ENCODE assay signal across 8 mouse cellular contexts in genomic region chr7:143180761-143181160, GRCm38 (mm10).
DNase-seq lines count a peak whose midpoint lies in the region; ATAC-seq and TF ChIP-seq lines count a peak whose summit lies in the region.

No protein-coding gene starts in this region.

- no peaks in the 10 kb centered on the region for H3K36me3 ChIP-seq in forebrain, postnatal 0 days (ENCODE audit: insufficient read depth)
- no peaks in the 10 kb centered on the region for H3K36me3 ChIP-seq in forebrain, embryonic 10.5 days (replicated peaks)
- H3K36me3 ChIP-seq in MEL (ENCODE audit: control insufficient read depth in 1 of 2, insufficient read depth in 2 of 2, low read length in 2 of 2) = peaks cover 0 to 9% of the 10 kb centered on the region in 2 experiments; a peak in 2 of 4 replicates
- H3K36me3 ChIP-seq in liver, embryonic 12.5 days = no peaks in the 10 kb centered on the region

- H3K9me3 ChIP-seq in forebrain, postnatal 0 days (ENCODE audit: low read length) = no peaks in the 10 kb centered on the region
- no peaks in the 10 kb centered on the region for H3K9me3 ChIP-seq in forebrain, embryonic 10.5 days
- no peaks in the 10 kb centered on the region for H3K9me3 ChIP-seq in MEL (replicated peaks; ENCODE audit: insufficient read depth, low read length)
- no peaks in the 10 kb centered on the region for H3K9me3 ChIP-seq in liver, embryonic 12.5 days (replicated peaks)

- ATAC-seq in forebrain, postnatal 0 days = 0 out of 2 replicates have a peak, but pooled peaks have one; percentile 42
- ATAC-seq in hematopoietic stem cell, adult 5-6 weeks (replicated peaks in 1 of 2; ENCODE audit: insufficient read depth in 1 of 2, low FRiP score in 2 of 2, low TSS enrichment in 1 of 2, low read depth in 1 of 2, poor library complexity in 2 of 2, severe bottlenecking in 2 of 2) = peak; percentile 98
- 0 out of 2 replicates have a peak, but pooled peaks have one; percentile 23 for ATAC-seq in liver, embryonic 12.5 days
- ATAC-seq in erythroblast, adult 5-6 weeks (replicated peaks; ENCODE audit: low FRiP score, poor library complexity, severe bottlenecking) = no peak

- 0 out of 2 replicates have a peak, but pooled peaks cover 4% of the 10 kb centered on the region for H3K4me1 ChIP-seq in forebrain, postnatal 0 days (ENCODE audit: insufficient read depth)
- peaks cover 16% of the 10 kb centered on the region for H3K4me1 ChIP-seq in forebrain, embryonic 10.5 days
- peaks cover 5 to 12% of the 10 kb centered on the region in 2 experiments for H3K4me1 ChIP-seq in MEL (ENCODE audit: control insufficient read depth in 1 of 2, insufficient read depth in 2 of 2, low read length in 2 of 2)
- H3K4me1 ChIP-seq in liver, embryonic 12.5 days = 0 out of 2 replicates have a peak, but pooled peaks cover 6% of the 10 kb centered on the region

- no peak overlapping the region for H3K4me2 ChIP-seq in forebrain, postnatal 0 days (ENCODE audit: low read depth)
- H3K4me2 ChIP-seq in liver, embryonic 12.5 days = no peak overlapping the region

- no peaks in the 10 kb centered on the region for H3K79me2 ChIP-seq in MEL (ENCODE audit: control insufficient read depth, insufficient read depth, low read length, poor library complexity)

- peak; percentile 73 to 78; a peak in 3 of 4 replicates for TF ChIP-seq EP300 in MEL (IDR thresholded peaks at IDR 0.05; ENCODE audit: low read depth in 1 of 2, low read length in 2 of 2)

- no peak overlapping the region for H3K9ac ChIP-seq in forebrain, postnatal 0 days
- H3K9ac ChIP-seq in MEL (ENCODE audit: control insufficient read depth, low read depth, low read length, poor library complexity, severe bottlenecking) = no peak overlapping the region
- no peak overlapping the region for H3K9ac ChIP-seq in liver, embryonic 12.5 days

- no peak overlapping the region for H3K27ac ChIP-seq in forebrain, postnatal 0 days (ENCODE audit: low read depth, low read length)
- no peak overlapping the region for H3K27ac ChIP-seq in forebrain, embryonic 10.5 days
- no peak overlapping the region for H3K27ac ChIP-seq in MEL (ENCODE audit: control insufficient read depth, low read depth, low read length)
- H3K27ac ChIP-seq in liver, embryonic 12.5 days = no peak overlapping the region

- no peaks in the 10 kb centered on the region for H3K27me3 ChIP-seq in forebrain, postnatal 0 days (ENCODE audit: insufficient read depth, low read length)
- no peaks in the 10 kb centered on the region for H3K27me3 ChIP-seq in forebrain, embryonic 10.5 days (ENCODE audit: poor library complexity, severe bottlenecking)
- no peaks in the 10 kb centered on the region for H3K27me3 ChIP-seq in MEL (ENCODE audit: control insufficient read depth in 1 of 2, insufficient read depth in 2 of 2, low read length in 2 of 2)
- H3K27me3 ChIP-seq in liver, embryonic 12.5 days (replicated peaks) = no peaks in the 10 kb centered on the region

- peak; percentile 27 for DNase-seq in forebrain, postnatal 0 days
- no peak for DNase-seq in forebrain, embryonic 10.5 days (ENCODE audit: extremely low spot score, low spot score)
- DNase-seq in MEL (ENCODE audit: low read depth, low spot score) = peak; percentile 94
- DNase-seq in fibroblast of lung, adult 2 months (ENCODE audit: low read depth) = peak; percentile 27
- DNase-seq in skeletal muscle tissue, adult 2 months (ENCODE audit: low read depth, low spot score) = peak; percentile 17

- WGBS in forebrain, postnatal 0 days = 45% methylated on average over 3 of the region's 3 CpGs
- 69% methylated on average over 3 of the region's 3 CpGs for WGBS in forebrain, embryonic 10.5 days
- WGBS in liver, embryonic 12.5 days (ENCODE audit: insufficient replicate concordance) = 28% methylated on average over 3 of the region's 3 CpGs

- no peak for TF ChIP-seq RAD21 in MEL (IDR thresholded peaks at IDR 0.05; ENCODE audit: low read depth, low read length)

- H3K4me3 ChIP-seq in forebrain, postnatal 0 days (ENCODE audit: low read depth, low read length) = no peak overlapping the region
- no peak overlapping the region for H3K4me3 ChIP-seq in forebrain, embryonic 10.5 days
- no peak overlapping the region for H3K4me3 ChIP-seq in MEL (ENCODE audit: control insufficient read depth in 1 of 2, insufficient read depth in 1 of 2, low read depth in 2 of 2, low read length in 2 of 2)
- H3K4me3 ChIP-seq in liver, embryonic 12.5 days = no peak overlapping the region

- no peak for TF ChIP-seq CTCF in forebrain, postnatal 0 days (IDR thresholded peaks at IDR 0.05; ENCODE audit: low read depth)
- 0 out of 6 replicates have a peak, but pooled peaks of 1 of the 3 experiments have one; percentile 2 for TF ChIP-seq CTCF in MEL (IDR thresholded peaks at IDR 0.05 in 2 of 3, conservative IDR thresholded peaks at IDR 0.05 in 1 of 3; ENCODE audit: control insufficient read depth in 1 of 3, insufficient read depth in 1 of 3, low read depth in 2 of 3, low read length in 3 of 3, poor library complexity in 1 of 3, severe bottlenecking in 1 of 3)

- no peak for TF ChIP-seq POLR2A in MEL (IDR thresholded peaks at IDR 0.05; ENCODE audit: control insufficient read depth in 1 of 2, insufficient read depth in 1 of 2, low read depth in 1 of 2, low read length in 2 of 2, poor library complexity in 1 of 2)

TF ChIP-seq in MEL, 35 proteins besides CTCF, POLR2A, EP300 and RAD21:
- TF ChIP-seq MYC (IDR thresholded peaks at IDR 0.05; ENCODE audit: low read depth, low read length) (peak; percentile 88), ELF1 (IDR thresholded peaks at IDR 0.05; ENCODE audit: low read depth, low read length) (peak; percentile 56; the same call in 1 of the 2 replicates), USF1 (IDR thresholded peaks at IDR 0.05; ENCODE audit: low read depth, low read length) (0 out of 2 replicates have a peak, but pooled peaks have one; percentile 26), MAX (IDR thresholded peaks at IDR 0.05; ENCODE audit: low read length) (peak; percentile 82), MXI1 (IDR thresholded peaks at IDR 0.05; ENCODE audit: low read depth, low read length) (peak; percentile 62; the same call in 1 of the 2 replicates), TBP (IDR thresholded peaks at IDR 0.05; ENCODE audit: low read depth, low read length) (no peak), ETS1 (IDR thresholded peaks at IDR 0.05; ENCODE audit: low read depth, low read length) (peak; percentile 89), BHLHE40 (IDR thresholded peaks at IDR 0.05; ENCODE audit: borderline replicate concordance, low read depth, low read length) (peak; percentile 61; the same call in 1 of the 2 replicates), USF2 (IDR thresholded peaks at IDR 0.05; ENCODE audit: borderline replicate concordance in 1 of 2, insufficient read depth in 1 of 2, low read depth in 1 of 2, low read length in 2 of 2) (no peak), GATA1 (IDR thresholded peaks at IDR 0.05; ENCODE audit: low read depth, low read length) (no peak), SIN3A (IDR thresholded peaks at IDR 0.05; ENCODE audit: low read length) (peak; percentile 59), ZNF384 (IDR thresholded peaks at IDR 0.05; ENCODE audit: low read depth, low read length) (no peak), MAZ (IDR thresholded peaks at IDR 0.05; ENCODE audit: low read depth, low read length) (peak; percentile 61; the same call in 1 of the 2 replicates), TCF12 (IDR thresholded peaks at IDR 0.05; ENCODE audit: low read depth, low read length) (peak; percentile 63), HCFC1 (IDR thresholded peaks at IDR 0.05; ENCODE audit: low read depth, low read length) (peak; percentile 35; the same call in 1 of the 2 replicates), CHD2 (IDR thresholded peaks at IDR 0.05; ENCODE audit: low read length) (peak; percentile 74), RCOR1 (IDR thresholded peaks at IDR 0.05; ENCODE audit: low read depth, low read length) (peak; percentile 88)
